Mouse (Mus musculus) limb, embryonic 13.5 days (tissue): ENCODE measurements at regions not wholly inside any gene's neighbourhood (a gene's known extent, or its start where the extent isn't known, plus 50 kb on each side); places are given as distances from the start of the nearest gene placed in this dataset.

Experiments
- ATAC-seq: fragments of 200-750 bp; cut with Nextera tagmentation; 2 replicates; pipeline ENCODE4 v1.8.0; 2017; ENCODE audit warnings: low read depth, moderate number of reproducible peaks, moderate TSS enrichment; ENCODE audit not compliant: low FRiP score
- H3K27ac ChIP-seq: fragments of 300-500 bp; sonication (generic); 2 replicates; pipeline ENCODE4 v1.5.1; 2015; ENCODE audit warnings: inconsistent platforms, mild to moderate bottlenecking, moderate library complexity
- H3K27me3 ChIP-seq: fragments of 300-500 bp; sonication (generic); 2 replicates; pipeline ENCODE4 v1.6.1; 2015; ENCODE audit warnings: mild to moderate bottlenecking, inconsistent platforms
- H3K36me3 ChIP-seq: fragments of 300-500 bp; sonication (generic); 2 replicates; pipeline ENCODE4 v1.6.1; 2015; ENCODE audit warnings: inconsistent platforms, mild to moderate bottlenecking, moderate library complexity
- H3K4me1 ChIP-seq: fragments of 300-500 bp; sonication (generic); 2 replicates; pipeline ENCODE4 v1.6.1; 2015; ENCODE audit warnings: inconsistent platforms
- H3K4me2 ChIP-seq: fragments of 300-500 bp; sonication (generic); replicated peaks from 2 replicates; pipeline ENCODE4 v1.6.1; 2015; ENCODE audit warnings: inconsistent platforms, mild to moderate bottlenecking, moderate library complexity
- H3K4me3 ChIP-seq: fragments of 300-500 bp; sonication (generic); 2 replicates; pipeline ENCODE4 v1.5.1; 2015; ENCODE audit warnings: moderate library complexity, mild to moderate bottlenecking, inconsistent platforms
- H3K9ac ChIP-seq: fragments of 300-500 bp; sonication (generic); 2 replicates; pipeline ENCODE4 v1.6.1; 2015; ENCODE audit warnings: mild to moderate bottlenecking, inconsistent platforms
- H3K9me3 ChIP-seq: fragments of 300-500 bp; sonication (generic); 2 replicates; pipeline ENCODE4 v1.6.1; 2016; ENCODE audit warnings: inconsistent platforms
- WGBS: fragments of 180-500 bp; shearing (Covaris S2); methylation state at CpG from one replicate; pipeline ENCODE4 v1.1.7; 2015; 5-methylcytosine and 5-hydroxymethylcytosine counted together

DNA sequence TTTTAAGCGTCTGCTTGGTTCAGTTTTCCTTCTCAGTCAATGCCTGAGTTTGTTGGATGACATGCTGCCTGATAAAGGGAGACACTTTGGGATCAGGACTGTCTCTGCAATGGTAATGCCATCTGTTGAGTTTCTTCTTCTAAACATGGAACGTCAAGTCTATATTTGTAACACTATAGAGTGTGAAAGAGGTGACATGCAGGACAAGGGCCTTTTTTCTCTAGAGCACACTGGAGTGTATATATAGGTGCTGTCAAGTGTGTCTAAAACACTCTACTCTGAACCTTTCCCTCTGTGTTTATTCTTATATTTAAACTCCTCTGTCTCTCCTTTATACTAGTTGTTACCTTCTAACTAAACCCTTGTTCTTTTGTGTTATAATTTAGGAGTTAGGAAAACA is 299.6 kb downstream of the Epha7 start:
- H3K9me3 ChIP-seq, result no peaks in the 10 kb centered on the region
- H3K4me2 ChIP-seq, result no peak overlapping the region
- ATAC-seq, result no peak
- no peaks in the 10 kb centered on the region for H3K27me3 ChIP-seq
- H3K4me1 ChIP-seq, result peaks cover 2% of the 10 kb centered on the region; the same call in 1 of the 2 replicates
- no peak overlapping the region for H3K4me3 ChIP-seq
- 78% methylated on average over 2 of the region's 2 CpGs for WGBS
- no peak overlapping the region for H3K27ac ChIP-seq
- H3K36me3 ChIP-seq, result no peaks in the 10 kb centered on the region
- no peak overlapping the region for H3K9ac ChIP-seq

DNA sequence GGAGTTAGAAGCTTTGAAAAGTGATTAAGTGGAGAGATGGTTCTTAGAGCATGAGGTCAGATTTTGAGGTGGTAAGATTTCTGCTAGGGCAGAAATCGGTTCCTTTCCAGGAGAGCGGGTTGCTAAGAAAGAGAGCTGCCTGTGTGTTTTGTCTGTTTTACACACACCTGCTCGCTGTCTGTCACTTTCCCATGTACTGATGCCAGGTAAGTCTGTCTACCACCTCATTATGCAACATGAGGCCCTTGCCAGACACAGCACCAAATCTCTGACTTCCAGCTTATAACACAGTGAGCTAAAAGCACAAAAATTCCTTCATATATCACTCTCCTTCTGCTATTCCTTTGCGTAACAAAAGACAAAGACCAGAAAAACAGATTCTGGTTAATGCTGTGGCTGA is 304.1 kb downstream of the Epha7 start:
- peaks cover 13% of the 10 kb centered on the region for H3K4me1 ChIP-seq
- no peak overlapping the region for H3K27ac ChIP-seq
- H3K27me3 ChIP-seq, result no peaks in the 10 kb centered on the region
- no peak overlapping the region for H3K9ac ChIP-seq
- no peak overlapping the region for H3K4me3 ChIP-seq
- H3K9me3 ChIP-seq, result no peaks in the 10 kb centered on the region
- no peak overlapping the region for H3K4me2 ChIP-seq
- H3K36me3 ChIP-seq, result no peaks in the 10 kb centered on the region
- WGBS, result 84% methylated on average over 4 of the region's 4 CpGs
- 0 out of 2 replicates have a peak, but pooled peaks have one; percentile 34 for ATAC-seq

DNA sequence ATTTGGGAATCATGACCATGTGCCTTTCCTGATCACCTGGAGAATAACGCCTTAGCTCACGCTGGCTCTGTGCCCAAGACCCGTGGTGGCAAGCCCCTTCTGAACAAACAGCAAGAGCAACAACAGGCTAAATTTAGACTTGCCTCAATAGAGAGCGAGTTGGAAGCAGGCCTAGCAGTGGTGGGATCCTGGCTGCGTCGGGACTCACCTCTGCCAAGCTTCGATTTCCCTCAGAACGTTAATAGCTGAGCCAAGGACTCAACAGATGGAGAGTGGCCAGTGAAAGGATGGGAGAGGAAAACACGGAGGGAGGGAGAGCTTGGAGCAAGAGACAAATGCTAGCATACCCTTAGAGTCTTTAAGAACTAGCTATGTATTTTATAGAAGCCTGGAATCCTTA is 305.0 kb downstream of the Epha7 start:
- H3K9me3 ChIP-seq, result no peaks in the 10 kb centered on the region
- no peaks in the 10 kb centered on the region for H3K36me3 ChIP-seq
- no peak overlapping the region for H3K9ac ChIP-seq
- H3K4me2 ChIP-seq, result no peak overlapping the region
- peaks cover 13% of the 10 kb centered on the region for H3K4me1 ChIP-seq
- H3K4me3 ChIP-seq, result no peak overlapping the region
- no peaks in the 10 kb centered on the region for H3K27me3 ChIP-seq
- no peak overlapping the region for H3K27ac ChIP-seq
- ATAC-seq, result peak; percentile 80
- 53% methylated on average over 9 of the region's 9 CpGs for WGBS

- ATAC-seq, result peak; percentile 75
- H3K27me3 ChIP-seq, result no peaks in the 10 kb centered on the region
- H3K4me2 ChIP-seq, result no peak overlapping the region
- H3K36me3 ChIP-seq, result no peaks in the 10 kb centered on the region
- peaks cover 13% of the 10 kb centered on the region for H3K4me1 ChIP-seq
- H3K9me3 ChIP-seq, result no peaks in the 10 kb centered on the region
- H3K27ac ChIP-seq, result no peak overlapping the region
- H3K4me3 ChIP-seq, result no peak overlapping the region
- WGBS, result 35% methylated on average over 7 of the region's 7 CpGs
- H3K9ac ChIP-seq, result no peak overlapping the region
Measured at GRCm38 (mm10) chr4:29118679-29119479, 305.9 kb downstream of the Epha7 start.

DNA sequence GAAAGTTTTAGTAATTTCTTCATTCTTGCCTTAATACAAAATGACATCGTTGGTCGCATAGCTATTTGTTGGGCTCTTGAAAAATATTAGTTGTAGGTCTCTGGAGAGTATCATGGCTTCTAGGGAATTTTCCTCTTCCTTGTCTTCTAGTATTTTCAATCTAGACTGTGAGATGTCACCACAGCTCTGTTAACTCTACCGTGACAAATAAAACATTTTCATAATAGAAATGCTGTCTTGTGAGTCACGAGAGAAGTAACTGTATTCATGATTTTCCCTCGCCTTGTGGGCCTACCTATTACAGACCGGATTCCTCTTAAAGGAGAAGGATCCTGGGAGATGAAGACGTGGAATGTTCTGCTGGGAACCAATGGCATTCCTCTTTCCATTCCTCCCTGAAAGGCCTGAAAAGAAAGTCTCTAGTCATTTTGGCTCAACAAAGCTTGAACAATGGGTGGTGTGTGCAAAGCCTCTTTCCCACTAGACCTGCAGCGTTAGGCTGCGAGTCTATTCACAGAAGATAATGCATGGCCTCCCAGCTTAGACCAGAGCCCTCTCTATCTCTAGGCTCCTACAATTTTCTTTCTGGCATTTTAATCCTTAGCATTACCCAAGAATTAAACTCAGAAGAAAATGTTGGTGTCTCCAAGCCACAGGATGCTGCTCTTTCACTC is 306.7 kb downstream of the Epha7 start:
- H3K4me2 ChIP-seq, result no peak overlapping the region
- no peak overlapping the region for H3K27ac ChIP-seq
- no peaks in the 10 kb centered on the region for H3K36me3 ChIP-seq
- no peaks in the 10 kb centered on the region for H3K9me3 ChIP-seq
- 80% methylated on average over 9 of the region's 9 CpGs for WGBS
- H3K27me3 ChIP-seq, result no peaks in the 10 kb centered on the region
- ATAC-seq, result no peak
- no peak overlapping the region for H3K9ac ChIP-seq
- H3K4me3 ChIP-seq, result no peak overlapping the region
- peaks cover 13% of the 10 kb centered on the region for H3K4me1 ChIP-seq

- H3K27me3 ChIP-seq, result no peaks in the 10 kb centered on the region
- 90% methylated on average over 8 of the region's 8 CpGs for WGBS
- H3K27ac ChIP-seq, result no peak overlapping the region
- H3K9me3 ChIP-seq, result no peaks in the 10 kb centered on the region
- H3K4me1 ChIP-seq, result no peaks in the 10 kb centered on the region
- H3K9ac ChIP-seq, result no peak overlapping the region
- H3K36me3 ChIP-seq, result no peaks in the 10 kb centered on the region
- H3K4me3 ChIP-seq, result no peak overlapping the region
- no peak for ATAC-seq
- no peak overlapping the region for H3K4me2 ChIP-seq
Measured at GRCm38 (mm10) chr4:29123697-29124377, 310.9 kb downstream of the Epha7 start.

GRCm38 (mm10) chr4:29130485-29130884 is 317.6 kb downstream of the Epha7 start:
- Histone ChIP-seq H3K4me3 (no peak overlapping the region), H3K27me3 (no peaks in the 10 kb centered on the region), H3K9ac (no peak overlapping the region), H3K27ac (no peak overlapping the region), H3K4me2 (no peak overlapping the region), H3K4me1 (peaks cover 11% of the 10 kb centered on the region), H3K9me3 (no peaks in the 10 kb centered on the region), H3K36me3 (no peaks in the 10 kb centered on the region)
- no peak for ATAC-seq

GRCm38 (mm10) chr4:29133404-29134307 is 320.7 kb downstream of the Epha7 start:
- ATAC-seq, result peak; percentile 58; the same call in 1 of the 2 replicates
- Histone ChIP-seq H3K36me3 (no peaks in the 10 kb centered on the region), H3K27ac (no peak overlapping the region), H3K4me3 (peak overlapping the region; percentile 18), H3K9ac (peak overlapping the region; percentile 45; the same call in 1 of the 2 replicates), H3K27me3 (no peaks in the 10 kb centered on the region), H3K9me3 (no peaks in the 10 kb centered on the region), H3K4me1 (peaks cover 11% of the 10 kb centered on the region), H3K4me2 (peak overlapping the region; percentile 52)
- WGBS, result 28% methylated on average over 21 of the region's 21 CpGs

- Histone ChIP-seq H3K9ac (no peak overlapping the region), H3K9me3 (no peaks in the 10 kb centered on the region), H3K4me2 (no peak overlapping the region), H3K36me3 (no peaks in the 10 kb centered on the region), H3K4me3 (no peak overlapping the region), H3K4me1 (peaks cover 11% of the 10 kb centered on the region), H3K27ac (no peak overlapping the region), H3K27me3 (no peaks in the 10 kb centered on the region)
- 22% methylated on average over 5 of the region's 5 CpGs for WGBS
- no peak; the same call in 1 of the 2 replicates for ATAC-seq
Measured at GRCm38 (mm10) chr4:29135685-29136385, 322.9 kb downstream of the Epha7 start.

GRCm38 (mm10) chr4:29138771-29139301 is 325.9 kb downstream of the Epha7 start:
- ATAC-seq, result no peak
- H3K27ac ChIP-seq, result no peak overlapping the region

DNA sequence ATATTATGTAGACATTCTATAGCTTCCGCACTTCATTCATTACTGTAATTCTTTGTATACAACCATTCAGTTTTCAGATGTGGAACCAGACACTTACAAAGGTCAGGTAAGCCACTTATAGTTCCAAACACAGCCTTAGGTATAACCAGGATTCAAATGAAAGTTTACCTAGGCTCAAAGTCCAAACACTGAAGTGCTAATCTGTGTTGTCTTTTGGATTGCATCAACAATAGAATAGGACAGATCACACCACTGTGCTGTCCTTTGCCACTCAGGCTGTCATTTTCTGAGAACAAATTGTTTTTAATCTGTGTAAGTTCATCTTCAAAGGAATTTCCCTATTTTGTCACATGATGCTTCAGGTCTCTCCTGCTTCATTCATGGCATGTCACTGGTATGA is 330.5 kb downstream of the Epha7 start:
- no peak overlapping the region for H3K4me2 ChIP-seq
- no peaks in the 10 kb centered on the region for H3K36me3 ChIP-seq
- H3K9ac ChIP-seq, result no peak overlapping the region
- H3K4me1 ChIP-seq, result no peaks in the 10 kb centered on the region
- WGBS, result 96% methylated on average over 1 of the region's 1 CpGs
- no peak overlapping the region for H3K27ac ChIP-seq
- H3K9me3 ChIP-seq, result no peaks in the 10 kb centered on the region
- H3K4me3 ChIP-seq, result no peak overlapping the region
- no peaks in the 10 kb centered on the region for H3K27me3 ChIP-seq
- ATAC-seq, result no peak

More at GRCm38 (mm10) chr4:29138771-29139301, 325.9 kb downstream of the Epha7 start:
- Histone ChIP-seq H3K9ac (no peak overlapping the region), H3K4me2 (no peak overlapping the region), H3K36me3 (no peaks in the 10 kb centered on the region), H3K4me1 (peaks cover 4% of the 10 kb centered on the region), H3K27me3 (no peaks in the 10 kb centered on the region), H3K4me3 (no peak overlapping the region), H3K9me3 (no peaks in the 10 kb centered on the region)
- WGBS, result 59% methylated on average over 8 of the region's 8 CpGs
